Mouse (Mus musculus): ENCODE data around the gene Ovgp1. TPM values are rescaled to one million over a fixed set of nuclear protein-coding genes. Genes with fewer than 3 reads are reported as not detected.
A peak's percentile ranks its signal among the peaks of the same experiment; 100 is the strongest.

The Ovgp1 gene
- polyA plus RNA-seq, 1 experiment from 2014 or later = 1.7 TPM

GRCm38 (mm10) chr3:105933926-105934325 is 39.6 kb upstream of the Ovgp1 start:
- no peak overlapping the region for H3K27ac ChIP-seq (ENCODE audit: low read depth, low read length)
- no peaks in the 10 kb centered on the region for H3K9me3 ChIP-seq (ENCODE audit: control insufficient read depth, low read length)
- no peak for ATAC-seq (replicated peaks; ENCODE audit: low FRiP score)
- no peak overlapping the region for H3K4me2 ChIP-seq
- DNase-seq (ENCODE audit: low spot score) = no peak
- H3K27me3 ChIP-seq (replicated peaks; ENCODE audit: control insufficient read depth, insufficient read depth, low read length) = no peaks in the 10 kb centered on the region
- no peaks in the 10 kb centered on the region for H3K4me1 ChIP-seq (replicated peaks; ENCODE audit: control insufficient read depth, insufficient read depth, low read length)
- WGBS = 91% methylated on average over 6 of the region's 6 CpGs
- no peak overlapping the region for H3K4me3 ChIP-seq (ENCODE audit: low read depth, low read length)
- no peak overlapping the region for H3K9ac ChIP-seq (ENCODE audit: low read depth, low read length)
- no peaks in the 10 kb centered on the region for H3K36me3 ChIP-seq (ENCODE audit: control insufficient read depth, insufficient read depth, low read length)

GRCm38 (mm10) chr3:105935033-105935432 is 38.5 kb upstream of the Ovgp1 start:
- Histone ChIP-seq H3K9ac (ENCODE audit: low read depth, low read length) (no peak overlapping the region), H3K36me3 (ENCODE audit: control insufficient read depth, insufficient read depth, low read length) (no peaks in the 10 kb centered on the region), H3K9me3 (ENCODE audit: control insufficient read depth, low read length) (no peaks in the 10 kb centered on the region), H3K27ac (ENCODE audit: low read depth, low read length) (no peak overlapping the region), H3K4me2 (no peak overlapping the region), H3K4me1 (replicated peaks; ENCODE audit: control insufficient read depth, insufficient read depth, low read length) (no peaks in the 10 kb centered on the region), H3K27me3 (replicated peaks; ENCODE audit: control insufficient read depth, insufficient read depth, low read length) (no peaks in the 10 kb centered on the region), H3K4me3 (ENCODE audit: low read depth, low read length) (no peak overlapping the region)
- no peak for DNase-seq (ENCODE audit: low spot score)
- WGBS = 90% methylated on average over 5 of the region's 5 CpGs
- no peak for ATAC-seq (replicated peaks; ENCODE audit: low FRiP score)

GRCm38 (mm10) chr3:105936111-105936510 is 37.4 kb upstream of the Ovgp1 start:
- no peak overlapping the region for H3K4me3 ChIP-seq (ENCODE audit: low read depth, low read length)
- H3K4me1 ChIP-seq (replicated peaks; ENCODE audit: control insufficient read depth, insufficient read depth, low read length) = no peaks in the 10 kb centered on the region
- ATAC-seq (replicated peaks; ENCODE audit: low FRiP score) = no peak
- H3K4me2 ChIP-seq = no peak overlapping the region
- H3K27me3 ChIP-seq (replicated peaks; ENCODE audit: control insufficient read depth, insufficient read depth, low read length) = no peaks in the 10 kb centered on the region
- H3K9me3 ChIP-seq (ENCODE audit: control insufficient read depth, low read length) = no peaks in the 10 kb centered on the region
- H3K27ac ChIP-seq (ENCODE audit: low read depth, low read length) = no peak overlapping the region
- H3K36me3 ChIP-seq (ENCODE audit: control insufficient read depth, insufficient read depth, low read length) = peaks cover under 1% of the 10 kb centered on the region; the same call in 1 of the 2 replicates
- no peak for DNase-seq (ENCODE audit: low spot score)
- H3K9ac ChIP-seq (ENCODE audit: low read depth, low read length) = no peak overlapping the region
- 89% methylated on average over 4 of the region's 4 CpGs for WGBS

DNA sequence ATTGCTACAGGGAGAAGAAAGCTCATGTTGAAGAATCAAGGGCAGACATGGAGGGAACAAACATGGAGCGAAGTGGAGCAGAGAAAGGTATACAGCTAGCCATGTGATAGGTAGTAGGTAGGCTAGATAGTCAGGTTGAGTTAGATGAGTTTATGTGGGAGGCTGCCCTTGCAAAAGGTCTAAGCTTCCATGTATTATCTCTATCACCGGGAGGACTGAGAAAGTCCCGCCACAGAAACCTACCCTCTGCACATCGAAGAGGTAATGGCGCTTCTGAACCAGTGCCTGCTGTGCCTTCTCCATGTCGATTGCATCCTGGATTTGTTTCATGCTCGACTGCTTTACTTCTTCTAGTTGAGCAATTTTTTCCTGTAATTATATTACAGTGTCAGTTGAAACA is 22.2 kb upstream of the Ovgp1 start:
- Histone ChIP-seq H3K27ac (ENCODE audit: low read depth, low read length) (no peak overlapping the region), H3K9ac (ENCODE audit: low read depth, low read length) (no peak overlapping the region), H3K36me3 (ENCODE audit: control insufficient read depth, insufficient read depth, low read length) (peaks cover 40% of the 10 kb centered on the region), H3K4me1 (replicated peaks; ENCODE audit: control insufficient read depth, insufficient read depth, low read length) (no peaks in the 10 kb centered on the region), H3K4me2 (no peak overlapping the region), H3K9me3 (ENCODE audit: control insufficient read depth, low read length) (no peaks in the 10 kb centered on the region), H3K27me3 (replicated peaks; ENCODE audit: control insufficient read depth, insufficient read depth, low read length) (no peaks in the 10 kb centered on the region), H3K4me3 (ENCODE audit: low read depth, low read length) (no peak overlapping the region)
- DNase-seq (ENCODE audit: low spot score) = no peak
- 92% methylated on average over 7 of the region's 7 CpGs for WGBS
- no peak for ATAC-seq (replicated peaks; ENCODE audit: low FRiP score)

- peaks cover 17% of the 10 kb centered on the region for H3K4me1 ChIP-seq (replicated peaks; ENCODE audit: control insufficient read depth, insufficient read depth, low read length)
- no peak overlapping the region; the same call in 1 of the 2 replicates for H3K9ac ChIP-seq (ENCODE audit: low read depth, low read length)
- WGBS = 94% methylated on average over 1 of the region's 1 CpGs
- H3K4me3 ChIP-seq (ENCODE audit: low read depth, low read length) = peak overlapping the region; percentile 84
- peak overlapping the region; percentile 95 for H3K4me2 ChIP-seq
- DNase-seq (ENCODE audit: low spot score) (no peak), ATAC-seq (replicated peaks; ENCODE audit: low FRiP score) (no peak)
- H3K36me3 ChIP-seq (ENCODE audit: control insufficient read depth, insufficient read depth, low read length) = peaks cover 23% of the 10 kb centered on the region
- H3K27ac ChIP-seq (ENCODE audit: low read depth, low read length) = no peak overlapping the region
- no peaks in the 10 kb centered on the region for H3K9me3 ChIP-seq (ENCODE audit: control insufficient read depth, low read length)
- no peaks in the 10 kb centered on the region for H3K27me3 ChIP-seq (replicated peaks; ENCODE audit: control insufficient read depth, insufficient read depth, low read length)
These were observed 16.3 kb upstream of the Ovgp1 start for GRCm38 (mm10) chr3:105957235-105957634.

DNA sequence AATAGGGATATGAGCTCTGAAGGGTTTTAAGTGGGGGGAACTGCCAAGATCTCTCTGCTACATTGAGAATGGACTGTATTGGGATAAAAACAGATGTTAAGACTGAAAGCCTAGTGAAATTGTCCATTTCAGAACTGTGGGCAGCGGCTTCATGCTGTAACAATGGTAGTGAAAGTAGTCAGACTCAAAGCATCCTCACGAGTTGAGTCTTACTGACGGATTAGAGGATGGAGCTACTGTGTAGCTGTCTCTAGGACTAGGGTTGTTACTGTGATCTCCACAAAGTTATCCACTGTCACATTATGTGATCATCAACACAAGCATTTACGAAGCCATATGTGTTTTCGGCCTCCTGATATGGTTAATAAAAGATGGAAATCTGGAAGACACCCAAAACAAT is 15.3 kb upstream of the Ovgp1 start:
- H3K4me2 ChIP-seq = peak overlapping the region; percentile 95
- peaks cover 17% of the 10 kb centered on the region for H3K4me1 ChIP-seq (replicated peaks; ENCODE audit: control insufficient read depth, insufficient read depth, low read length)
- ATAC-seq (replicated peaks; ENCODE audit: low FRiP score) (no peak), DNase-seq (ENCODE audit: low spot score) (no peak)
- no peaks in the 10 kb centered on the region for H3K9me3 ChIP-seq (ENCODE audit: control insufficient read depth, low read length)
- peak overlapping the region; percentile 89; the same call in 1 of the 2 replicates for H3K27ac ChIP-seq (ENCODE audit: low read depth, low read length)
- peaks cover 22% of the 10 kb centered on the region for H3K36me3 ChIP-seq (ENCODE audit: control insufficient read depth, insufficient read depth, low read length)
- WGBS = 40% methylated on average over 5 of the region's 5 CpGs
- no peaks in the 10 kb centered on the region for H3K27me3 ChIP-seq (replicated peaks; ENCODE audit: control insufficient read depth, insufficient read depth, low read length)
- H3K9ac ChIP-seq (ENCODE audit: low read depth, low read length) = peak overlapping the region; percentile 97
- H3K4me3 ChIP-seq (ENCODE audit: low read depth, low read length) = peak overlapping the region; percentile 84

DNA sequence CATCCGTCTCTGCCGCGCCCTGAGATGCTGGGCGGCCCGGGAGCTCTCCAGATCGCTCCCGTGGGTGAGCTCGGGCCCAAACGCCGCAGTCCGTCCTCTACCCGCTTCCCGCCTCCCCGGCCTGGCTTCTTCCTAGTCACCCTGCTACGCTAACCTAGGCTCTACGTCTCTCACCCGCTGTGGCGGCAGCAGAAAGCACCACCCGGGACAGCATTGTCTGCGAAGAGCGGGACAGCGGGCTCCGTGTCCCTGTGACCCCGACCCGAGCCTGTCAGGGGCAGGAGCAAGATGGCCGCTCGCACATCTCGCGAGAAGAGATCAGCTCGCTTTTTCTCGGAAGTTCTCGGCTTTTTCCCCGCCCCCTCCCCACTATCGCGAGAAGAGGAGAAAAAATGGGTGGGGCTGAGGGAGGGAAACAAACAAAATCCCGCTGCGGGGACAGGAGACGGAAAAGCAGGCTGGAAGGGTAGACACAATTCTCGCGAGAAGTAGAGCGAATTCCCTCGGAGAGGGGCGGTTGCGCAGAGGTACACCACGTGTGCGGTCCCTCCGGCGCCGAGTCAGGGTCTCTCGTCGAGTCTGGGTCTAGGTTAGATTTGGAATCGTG is 14.4 kb upstream of the Ovgp1 start, which contains the start of gene Wdr77:
Gene Wdr77 (plus strand): TSS at position 396 of the 607 bp plus-strand sequence.
- peak; percentile 95 for ATAC-seq (replicated peaks; ENCODE audit: low FRiP score)
- H3K9ac ChIP-seq (ENCODE audit: low read depth, low read length) = peak within 1 kb of the TSS; percentile 97
- under 1% methylated on average over 52 of the region's 52 CpGs for WGBS
- H3K27me3 ChIP-seq (replicated peaks; ENCODE audit: control insufficient read depth, insufficient read depth, low read length) = no peaks in the 10 kb centered on the region
- H3K4me1 ChIP-seq (replicated peaks; ENCODE audit: control insufficient read depth, insufficient read depth, low read length) = peaks cover 17% of the 10 kb centered on the region
- H3K4me3 ChIP-seq (ENCODE audit: low read depth, low read length) = peak within 1 kb of the TSS; percentile 84
- H3K27ac ChIP-seq (ENCODE audit: low read depth, low read length) = peak within 1 kb of the TSS; percentile 89
- H3K36me3 ChIP-seq (ENCODE audit: control insufficient read depth, insufficient read depth, low read length) = peaks cover 26% of the 10 kb centered on the region
- peak; percentile 99 for DNase-seq (ENCODE audit: low spot score)
- H3K4me2 ChIP-seq = peak within 1 kb of the TSS; percentile 95
- H3K9me3 ChIP-seq (ENCODE audit: control insufficient read depth, low read length) = no peaks in the 10 kb centered on the region

GRCm38 (mm10) chr3:105959585-105959984 is 13.9 kb upstream of the Ovgp1 start:
- H3K4me2 ChIP-seq = peak overlapping the region; percentile 82
- DNase-seq (ENCODE audit: low spot score) = no peak
- H3K27ac ChIP-seq (ENCODE audit: low read depth, low read length) = peak overlapping the region; percentile 64
- H3K27me3 ChIP-seq (replicated peaks; ENCODE audit: control insufficient read depth, insufficient read depth, low read length) = no peaks in the 10 kb centered on the region
- H3K4me3 ChIP-seq (ENCODE audit: low read depth, low read length) = peak overlapping the region; percentile 84
- under 1% methylated on average over 26 of the region's 26 CpGs for WGBS
- no peaks in the 10 kb centered on the region for H3K9me3 ChIP-seq (ENCODE audit: control insufficient read depth, low read length)
- peaks cover 29% of the 10 kb centered on the region for H3K36me3 ChIP-seq (ENCODE audit: control insufficient read depth, insufficient read depth, low read length)
- peak overlapping the region; percentile 84 for H3K9ac ChIP-seq (ENCODE audit: low read depth, low read length)
- H3K4me1 ChIP-seq (replicated peaks; ENCODE audit: control insufficient read depth, insufficient read depth, low read length) = peaks cover 17% of the 10 kb centered on the region
- peak; percentile 48 for ATAC-seq (replicated peaks; ENCODE audit: low FRiP score)

- H3K27me3 ChIP-seq (replicated peaks; ENCODE audit: control insufficient read depth, insufficient read depth, low read length) = no peaks in the 10 kb centered on the region
- peak within 1 kb of the TSS; percentile 97 for H3K9ac ChIP-seq (ENCODE audit: low read depth, low read length)
- H3K4me3 ChIP-seq (ENCODE audit: low read depth, low read length) = peak within 1 kb of the TSS; percentile 84
- WGBS = 4% methylated on average over 6 of the region's 6 CpGs
- peak within 1 kb of the TSS; percentile 89 for H3K27ac ChIP-seq (ENCODE audit: low read depth, low read length)
- DNase-seq (ENCODE audit: low spot score) (no peak), ATAC-seq (replicated peaks; ENCODE audit: low FRiP score) (no peak; the same call in 1 of the 2 replicates)
- peaks cover 17% of the 10 kb centered on the region for H3K4me1 ChIP-seq (replicated peaks; ENCODE audit: control insufficient read depth, insufficient read depth, low read length)
- H3K9me3 ChIP-seq (ENCODE audit: control insufficient read depth, low read length) = no peaks in the 10 kb centered on the region
- H3K4me2 ChIP-seq = peak within 1 kb of the TSS; percentile 95
- peaks cover 34% of the 10 kb centered on the region for H3K36me3 ChIP-seq (ENCODE audit: control insufficient read depth, insufficient read depth, low read length)
These were observed 13.5 kb upstream of the Ovgp1 start, which contains the start of gene Atp5f1 for GRCm38 (mm10) chr3:105959999-105960398. Gene Atp5f1, minus strand, starts transcription at chr3:105960099.
